Mouse (Mus musculus) CH12.LX (cell line): ENCODE data around the gene Ikzf3. TPM values are rescaled to one million over a fixed set of nuclear protein-coding genes. Genes with fewer than 3 reads are reported as not detected.

Source experiments
- DNase-seq: peaks from one replicate; pipeline ENCODE4 v3.0.0-alpha.2; 2013; ENCODE audit errors: extremely low read depth
- H3K27ac ChIP-seq: 2 replicates; pipeline ENCODE4 v1.5.1; 2012; ENCODE audit warnings: low read depth, mild to moderate bottlenecking, control low read depth, moderate library complexity; ENCODE audit not compliant: insufficient read depth
- H3K27me3 ChIP-seq: replicated peaks from 2 replicates; pipeline ENCODE3; 2012; ENCODE audit warnings: inconsistent platforms
- H3K36me3 ChIP-seq, 2 experiments: replicated peaks in 1 of 2; 2 replicates each; pipeline versions ENCODE3 to v1.6.1; 2012; ENCODE audit warnings: inconsistent platforms in 1 of 2, low read length in 1 of 2, mild to moderate bottlenecking in 1 of 2, mixed read lengths in 1 of 2, moderate library complexity in 1 of 2; ENCODE audit not compliant: control insufficient read depth in 1 of 2, insufficient read depth in 1 of 2
- H3K4me1 ChIP-seq, 2 experiments: 2 replicates each; pipeline ENCODE4 v1.6.1; 2012; ENCODE audit warnings: inconsistent platforms in 1 of 2, moderate library complexity in 1 of 2; ENCODE audit not compliant: insufficient read depth in 2 of 2, control insufficient read depth in 1 of 2
- H3K4me2 ChIP-seq: 2 replicates; pipeline ENCODE4 v1.6.1; 2012; ENCODE audit warnings: low read depth, mild to moderate bottlenecking, control low read depth; ENCODE audit not compliant: poor library complexity, insufficient read depth, severe bottlenecking
- H3K4me3 ChIP-seq, 3 experiments: fragments of 150-350 bp in 1 of 3; sonication (generic) in 1 of 3; replicated peaks in 1 of 3; 2 replicates each; pipeline versions ENCODE3 to v1.5.1; 2011 to 2012; ENCODE audit warnings: low read depth in 2 of 3, low read length in 2 of 3, mild to moderate bottlenecking in 2 of 3, moderate library complexity in 2 of 3, control low read depth in 1 of 3, improper control_type of control experiment in 1 of 3, inconsistent platforms in 1 of 3, mixed read lengths in 1 of 3; ENCODE audit not compliant: poor library complexity in 1 of 3
- H3K79me2 ChIP-seq: replicated peaks from 2 replicates; pipeline ENCODE4 v1.6.1; 2012; ENCODE audit warnings: mild to moderate bottlenecking, moderate library complexity; ENCODE audit not compliant: control insufficient read depth, poor library complexity, insufficient read depth, severe bottlenecking; ENCODE audit errors: extremely low read depth
- H3K9ac ChIP-seq: 2 replicates; pipeline ENCODE4 v1.6.1; 2012; ENCODE audit warnings: low read depth, mild to moderate bottlenecking, control low read depth, moderate library complexity; ENCODE audit not compliant: insufficient read depth
- H3K9me3 ChIP-seq: replicated peaks from 2 replicates; pipeline ENCODE3; 2012; ENCODE audit warnings: low read length, inconsistent platforms, mixed read lengths
- BHLHE40 ChIP-seq: IDR thresholded peaks from 2 replicates; pipeline ENCODE4 v1.6.1; 2011; ENCODE audit warnings: mild to moderate bottlenecking, low read depth, low read length, improper control_type of control experiment
- CHD1 ChIP-seq: IDR thresholded peaks from 2 replicates; pipeline ENCODE4 v1.6.1; 2012; ENCODE audit warnings: low read depth, low read length, improper control_type of control experiment, inconsistent platforms
- CTCF ChIP-seq, 2 experiments: IDR thresholded peaks in 1 of 2; conservative IDR thresholded peaks in 1 of 2; 2 replicates each; pipeline ENCODE4 v1.5.1; 2011 to 2012; ENCODE audit warnings: low read depth in 2 of 2, low read length in 2 of 2, improper control_type of control experiment in 1 of 2, inconsistent platforms in 1 of 2, mild to moderate bottlenecking in 1 of 2, moderate library complexity in 1 of 2
- GABPA ChIP-seq: IDR thresholded peaks from 2 replicates; pipeline ENCODE4 v1.6.1; 2012; ENCODE audit warnings: low read depth, low read length, improper control_type of control experiment, inconsistent platforms; ENCODE audit not compliant: insufficient replicate concordance
- HCFC1 ChIP-seq: IDR thresholded peaks from 2 replicates; pipeline ENCODE4 v1.6.1; 2012; ENCODE audit warnings: low read depth, mild to moderate bottlenecking, inconsistent platforms, low read length, improper control_type of control experiment
- KAT2A ChIP-seq: IDR thresholded peaks from 2 replicates; pipeline ENCODE4 v1.6.1; 2012; ENCODE audit warnings: low read length, improper control_type of control experiment, inconsistent platforms; ENCODE audit not compliant: insufficient replicate concordance
- MAFK ChIP-seq: IDR thresholded peaks from 2 replicates; pipeline ENCODE4 v1.6.1; 2011; ENCODE audit warnings: low read length, improper control_type of control experiment; ENCODE audit not compliant: insufficient replicate concordance
- MAX ChIP-seq: IDR thresholded peaks from 2 replicates; pipeline ENCODE4 v1.6.1; 2011; ENCODE audit warnings: low read length, improper control_type of control experiment
- MXI1 ChIP-seq: IDR thresholded peaks from 2 replicates; pipeline ENCODE4 v1.6.1; 2011; ENCODE audit warnings: mild to moderate bottlenecking, low read depth, low read length, improper control_type of control experiment
- MYC ChIP-seq: IDR thresholded peaks from 2 replicates; pipeline ENCODE4 v1.6.1; 2011; ENCODE audit warnings: low read depth, mild to moderate bottlenecking, improper control_type of control experiment, low read length
- NELFE ChIP-seq: IDR thresholded peaks from 2 replicates; pipeline ENCODE4 v1.6.1; 2011; ENCODE audit warnings: low read depth, low read length, improper control_type of control experiment
- PAX5 ChIP-seq: IDR thresholded peaks from 2 replicates; pipeline ENCODE4 v1.6.1; 2012; ENCODE audit warnings: low read length, inconsistent platforms, mixed read lengths
- SIN3A ChIP-seq: IDR thresholded peaks from 2 replicates; pipeline ENCODE4 v1.6.1; 2012; ENCODE audit warnings: low read length, improper control_type of control experiment, inconsistent platforms
- TCF12 ChIP-seq: IDR thresholded peaks from 2 replicates; pipeline ENCODE4 v1.6.1; 2014; ENCODE audit warnings: low read depth, mild to moderate bottlenecking, inconsistent platforms, low read length, improper control_type of control experiment
- dilution Hi-C: fragments of 300-500 bp; cut with MboI; formaldehyde crosslinking; loops from 2 replicates; pipeline ENCODE4 v1.14.3; 2020; ENCODE audit warnings: low sequenced_read_pairs; ENCODE audit not compliant: extremely low pct_unique_long_range_greater_than_20kb, extremely low pct_ligation_motif_present
- in situ Hi-C: fragments of 300-500 bp; cut with MboI; formaldehyde crosslinking; loops from 3 replicates; pipeline ENCODE4 v1.14.3; 2019; ENCODE audit warnings: low sequenced_read_pairs, low pct_ligation_motif_present, low pct_unique_long_range_greater_than_20kb, mixed read lengths
- polyA plus RNA-seq: library from polyadenylated mRNA; unstranded; fragments of >175 nt; gene quantifications from 2 replicates; pipeline ENCODE4 v1.2.1, GENCODE M21; 2012; ENCODE audit warnings: low read depth; ENCODE audit not compliant: insufficient read length
- total RNA-seq, 2 experiments: library from RNA; depleted of rRNA; stranded (reverse); fragments of 300-350 nt in 1 of 2; fragments of >200 nt in 1 of 2; gene quantifications; 2 replicates each; pipeline ENCODE4 v1.2.3; 2012 to 2014

Gene Ikzf3
- total and polyA plus RNA-seq, 3 experiments = 110 to 238 (median 130) TPM

DNA sequence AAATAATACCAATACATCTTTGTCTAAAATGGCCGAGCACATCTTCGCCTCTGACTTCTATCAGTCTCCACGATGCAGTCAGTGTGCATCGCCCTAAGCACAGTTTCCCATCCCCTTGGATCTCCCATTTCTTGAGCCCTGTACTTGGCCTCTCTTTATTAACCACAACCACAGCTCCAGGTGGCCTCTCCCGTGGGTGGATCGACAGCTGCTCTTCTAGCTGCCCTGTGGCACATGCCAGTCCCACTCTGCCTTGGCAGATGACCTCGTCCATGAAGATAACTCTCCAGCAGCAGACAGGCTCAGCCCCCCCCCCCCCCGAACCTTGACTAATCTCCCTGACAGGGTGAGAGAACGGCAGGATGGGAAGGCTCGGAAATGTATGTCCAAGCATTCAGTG, 49.6 kb upstream of the Ikzf3 start:
- Histone ChIP-seq H3K79me2 (no peaks in the 10 kb centered on the region), H3K4me1 (peaks cover 14 to 23% of the 10 kb centered on the region in 2 experiments), H3K9me3 (no peaks in the 10 kb centered on the region), H3K27me3 (peaks cover 53% of the 10 kb centered on the region), H3K4me2 (no peak overlapping the region), H3K36me3 (no peaks in the 10 kb centered on the region), H3K27ac (no peak overlapping the region), H3K9ac (no peak overlapping the region), H3K4me3 (no peak overlapping the region)
- dilution Hi-C loops = no loop called here
- no peak for DNase-seq
- TF ChIP-seq MXI1 (no peak), CHD1 (no peak), TCF12 (0 out of 2 replicates have a peak, but pooled peaks have one; percentile 37), BHLHE40 (peak; percentile 16; the same call in 1 of the 2 replicates)
- in situ Hi-C loops = no loop called here

DNA sequence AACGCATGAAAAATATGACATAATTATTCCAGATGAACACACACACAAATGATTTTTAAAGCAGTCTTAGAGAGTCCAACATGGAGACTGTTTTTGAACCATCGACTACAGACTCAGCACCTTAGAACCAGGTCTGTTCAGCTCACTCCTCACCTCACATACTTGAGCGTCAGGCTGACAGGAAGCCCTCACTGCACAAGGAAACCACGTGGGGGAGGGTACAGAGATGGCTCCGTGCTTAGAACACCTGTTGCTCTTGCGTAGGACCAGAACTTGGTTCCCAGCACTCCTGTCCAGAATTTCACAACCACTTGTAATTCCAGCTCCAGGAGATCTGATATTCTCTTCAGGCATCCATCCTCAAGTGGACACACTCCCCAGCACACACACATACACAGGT, 49.2 kb upstream of the Ikzf3 start:
- H3K27ac ChIP-seq = no peak overlapping the region
- H3K9ac ChIP-seq = no peak overlapping the region
- TF ChIP-seq CHD1 (no peak), MYC (0 out of 2 replicates have a peak, but pooled peaks have one; percentile 14), MAX (0 out of 2 replicates have a peak, but pooled peaks have one; percentile 33), KAT2A (no peak), SIN3A (no peak)
- TF ChIP-seq, all 38 proteins: peak for 2
- Histone ChIP-seq H3K36me3 (no peaks in the 10 kb centered on the region), H3K4me2 (no peak overlapping the region), H3K9me3 (no peaks in the 10 kb centered on the region), H3K79me2 (no peaks in the 10 kb centered on the region), H3K4me1 (peaks cover 14 to 23% of the 10 kb centered on the region in 2 experiments), H3K27me3 (peaks cover 51% of the 10 kb centered on the region), H3K4me3 (no peak overlapping the region)
- in situ Hi-C loops = no loop called here
- dilution Hi-C loops = no loop called here
- DNase-seq = no peak

DNA sequence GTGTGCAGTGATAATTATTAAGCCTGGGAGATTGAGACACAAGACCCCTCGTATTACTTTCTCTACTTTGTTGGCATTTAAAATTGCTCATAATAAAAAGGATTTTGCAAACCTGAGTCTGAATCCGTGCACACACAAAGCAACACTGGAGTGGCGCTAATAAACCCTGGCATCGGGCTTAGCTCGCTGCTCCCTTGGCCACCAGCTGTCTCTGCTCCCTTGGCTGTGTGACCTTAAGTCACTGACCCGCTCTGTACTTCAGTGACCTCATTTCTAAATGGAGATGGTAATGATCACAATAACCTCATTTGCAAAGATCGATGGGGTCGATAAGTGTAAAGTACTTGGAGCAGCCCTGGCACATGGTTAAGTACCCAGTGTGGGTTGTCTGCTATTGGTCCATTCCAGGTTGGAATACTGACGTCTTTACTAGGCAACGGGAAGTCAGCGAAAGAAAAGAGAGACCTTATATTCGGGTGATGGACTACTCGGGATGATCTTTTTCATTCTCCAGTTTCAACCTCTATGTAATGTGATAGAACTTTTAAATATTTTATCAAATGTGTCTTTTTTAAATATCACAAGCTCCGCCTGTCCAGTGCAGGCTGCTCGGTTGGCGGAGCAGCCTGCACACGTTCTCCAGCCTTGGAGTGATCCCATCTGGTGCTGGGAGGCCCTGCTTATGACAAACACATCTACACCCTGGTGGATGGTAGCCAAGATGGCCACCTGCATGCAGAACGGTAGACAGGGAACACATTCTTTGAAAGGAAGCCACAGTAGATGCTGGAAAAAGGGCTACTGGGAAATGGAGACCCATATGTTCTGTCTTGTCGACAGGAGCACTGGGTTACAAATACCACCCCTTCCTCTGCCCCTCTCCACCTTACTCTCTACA, 45.0 kb upstream of the Ikzf3 start:
- in situ Hi-C loops = no loop called here

More for the DNA sequence above, 45.0 kb upstream of the Ikzf3 start:
- TF ChIP-seq GABPA (no peak), PAX5 (no peak), HCFC1 (no peak), MAFK (no peak), NELFE (no peak), CTCF (conservative IDR thresholded peaks at IDR 0.05 in 1 of 2, IDR thresholded peaks at IDR 0.05 in 1 of 2; ENCODE audit: low read depth in 2 of 2, low read length in 2 of 2) (no peak)
- TF ChIP-seq, all 38 proteins: peak for 0
- peaks cover 9% of the 10 kb centered on the region for H3K79me2 ChIP-seq
- no peaks in the 10 kb centered on the region for H3K36me3 ChIP-seq
- H3K4me1 ChIP-seq = peaks cover 14 to 34% of the 10 kb centered on the region in 2 experiments
- H3K4me2 ChIP-seq = no peak overlapping the region
- no peak overlapping the region for H3K9ac ChIP-seq
- H3K9me3 ChIP-seq = no peaks in the 10 kb centered on the region
- no peak for DNase-seq
- dilution Hi-C loops = no loop called here
- no peak overlapping the region for H3K27ac ChIP-seq
- peaks cover 39% of the 10 kb centered on the region for H3K27me3 ChIP-seq
- H3K4me3 ChIP-seq = no peak overlapping the region
